Mouse (Mus musculus): ENCODE measurements at regions not wholly inside any gene's neighbourhood (a gene's known extent, or its start where the extent isn't known, plus 50 kb on each side); places are given as distances from the start of the nearest gene placed in this dataset.

DNA sequence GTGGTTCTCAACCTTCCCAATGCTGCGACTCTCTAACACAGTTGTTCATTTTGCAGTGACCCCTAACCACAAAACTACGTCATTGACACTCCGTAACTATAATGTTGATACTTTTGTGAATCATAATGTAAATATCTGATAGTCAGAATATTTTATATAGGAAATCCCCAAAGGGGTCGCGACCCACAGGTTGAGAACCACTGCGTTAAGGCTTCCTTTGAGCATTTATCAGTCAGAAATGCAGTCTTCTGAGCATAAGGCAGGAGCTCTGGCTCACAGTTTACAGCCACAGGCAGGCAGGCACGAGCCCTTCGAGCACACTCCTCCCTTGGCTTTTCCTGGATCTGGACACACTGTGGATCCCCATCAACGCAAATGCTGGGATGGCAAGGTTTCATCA, 57.0 kb downstream of the Nxnl2 start:
- no peak overlapping the region for H3K4me3 ChIP-seq (ENCODE audit: low read depth, low read length)
- H3K9me3 ChIP-seq (ENCODE audit: control insufficient read depth, low read length), result no peaks in the 10 kb centered on the region
- H3K4me1 ChIP-seq (ENCODE audit: control insufficient read depth, insufficient read depth, low read length), result peaks cover 15% of the 10 kb centered on the region
- H3K27me3 ChIP-seq (ENCODE audit: control insufficient read depth, insufficient read depth, low read length), result no peaks in the 10 kb centered on the region
- DNase-seq (ENCODE audit: low spot score, missing footprints) (no peak), ATAC-seq (ENCODE audit: low FRiP score) (no peak)
- no peaks in the 10 kb centered on the region for H3K36me3 ChIP-seq (ENCODE audit: control insufficient read depth, insufficient read depth, low read length)
- H3K27ac ChIP-seq (ENCODE audit: low read depth, low read length), result no peak overlapping the region
- H3K4me2 ChIP-seq, result no peak overlapping the region
- no peak overlapping the region for H3K9ac ChIP-seq (ENCODE audit: low read length)
- WGBS, result 86% methylated on average over 9 of the region's 9 CpGs

- WGBS, result 17% methylated on average over 30 of the region's 30 CpGs
- no peaks in the 10 kb centered on the region for H3K27me3 ChIP-seq (ENCODE audit: control insufficient read depth, insufficient read depth, low read length)
- no peaks in the 10 kb centered on the region for H3K36me3 ChIP-seq (ENCODE audit: control insufficient read depth, insufficient read depth, low read length)
- H3K9ac ChIP-seq (ENCODE audit: low read length), result peak overlapping the region; percentile 17
- no peaks in the 10 kb centered on the region for H3K9me3 ChIP-seq (ENCODE audit: control insufficient read depth, low read length)
- H3K4me3 ChIP-seq (ENCODE audit: low read depth, low read length), result no peak overlapping the region
- H3K4me1 ChIP-seq (ENCODE audit: control insufficient read depth, insufficient read depth, low read length), result peaks cover 15% of the 10 kb centered on the region
- peak overlapping the region; percentile 19; the same call in 1 of the 2 replicates for H3K4me2 ChIP-seq
- DNase-seq (ENCODE audit: low spot score, missing footprints), result peak; percentile 95
- ATAC-seq (ENCODE audit: low FRiP score), result peak; percentile 87
- H3K27ac ChIP-seq (ENCODE audit: low read depth, low read length), result peak overlapping the region; percentile 62
Measured at GRCm38 (mm10) chr13:51228862-51229770, 58.3 kb downstream of the Nxnl2 start.

DNA sequence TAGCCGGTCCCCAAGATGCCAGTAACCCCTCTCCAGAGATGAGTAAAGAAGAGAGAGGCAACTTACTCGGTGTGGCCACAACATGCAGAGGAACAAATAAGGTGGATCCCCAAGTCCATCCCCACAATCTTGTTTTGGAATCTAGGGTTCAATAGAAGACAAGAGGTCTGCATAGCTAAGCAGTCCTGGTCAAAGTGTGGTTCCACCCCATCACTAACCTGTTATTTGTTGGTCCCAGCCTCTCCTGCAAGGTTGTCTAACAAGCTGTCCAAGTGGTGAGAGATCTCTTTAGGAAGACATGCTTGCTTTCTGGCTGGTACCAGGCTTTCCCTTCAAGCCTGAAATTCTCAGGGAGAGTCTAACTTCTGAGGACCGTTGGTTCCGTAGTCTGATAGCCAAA, 59.0 kb downstream of the Nxnl2 start:
- ATAC-seq (ENCODE audit: low FRiP score) (no peak; the same call in 1 of the 2 replicates), DNase-seq (ENCODE audit: low spot score, missing footprints) (peak; percentile 90)
- Histone ChIP-seq H3K9me3 (ENCODE audit: control insufficient read depth, low read length) (no peaks in the 10 kb centered on the region), H3K4me1 (ENCODE audit: control insufficient read depth, insufficient read depth, low read length) (peaks cover 15% of the 10 kb centered on the region), H3K27ac (ENCODE audit: low read depth, low read length) (no peak overlapping the region), H3K36me3 (ENCODE audit: control insufficient read depth, insufficient read depth, low read length) (no peaks in the 10 kb centered on the region), H3K4me2 (no peak overlapping the region), H3K4me3 (ENCODE audit: low read depth, low read length) (no peak overlapping the region), H3K27me3 (ENCODE audit: control insufficient read depth, insufficient read depth, low read length) (no peaks in the 10 kb centered on the region), H3K9ac (ENCODE audit: low read length) (no peak overlapping the region)
- 80% methylated on average over 4 of the region's 4 CpGs for WGBS

GRCm38 (mm10) chr13:51231586-51231985, 60.8 kb downstream of the Nxnl2 start:
- ATAC-seq (ENCODE audit: low FRiP score), result no peak
- Histone ChIP-seq H3K9ac (ENCODE audit: low read length) (no peak overlapping the region), H3K4me1 (ENCODE audit: control insufficient read depth, insufficient read depth, low read length) (peaks cover 15% of the 10 kb centered on the region), H3K36me3 (ENCODE audit: control insufficient read depth, insufficient read depth, low read length) (no peaks in the 10 kb centered on the region), H3K27ac (ENCODE audit: low read depth, low read length) (no peak overlapping the region), H3K4me2 (no peak overlapping the region), H3K4me3 (ENCODE audit: low read depth, low read length) (no peak overlapping the region), H3K9me3 (ENCODE audit: control insufficient read depth, low read length) (no peaks in the 10 kb centered on the region), H3K27me3 (ENCODE audit: control insufficient read depth, insufficient read depth, low read length) (no peaks in the 10 kb centered on the region)
- 72% methylated on average over 4 of the region's 4 CpGs for WGBS
- DNase-seq (ENCODE audit: low spot score, missing footprints), result no peak

DNA sequence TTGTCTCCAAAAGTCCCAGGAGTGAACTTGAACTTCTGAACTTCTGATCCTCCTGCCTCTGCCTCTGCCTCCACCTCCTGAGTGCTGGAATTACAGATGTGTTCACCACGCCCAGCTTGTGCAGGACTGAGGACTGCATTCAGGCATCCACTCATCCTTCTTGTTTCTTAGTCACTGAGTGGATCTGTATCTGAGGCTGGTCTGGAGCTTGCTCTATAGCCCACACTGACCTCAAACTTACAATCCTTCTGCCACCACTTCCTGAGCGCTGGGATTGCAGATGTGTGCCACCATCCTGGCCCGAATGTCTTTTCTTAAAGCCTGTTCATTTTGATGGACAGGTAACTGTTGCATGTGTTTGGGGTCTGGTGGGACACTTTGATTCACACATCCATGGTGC, 76.6 kb downstream of the Nxnl2 start:
- no peaks in the 10 kb centered on the region for H3K27me3 ChIP-seq (ENCODE audit: control insufficient read depth, insufficient read depth, low read length)
- no peak overlapping the region for H3K27ac ChIP-seq (ENCODE audit: low read depth, low read length)
- ATAC-seq (ENCODE audit: low FRiP score) (no peak), DNase-seq (ENCODE audit: low spot score, missing footprints) (no peak)
- H3K4me2 ChIP-seq, result no peak overlapping the region
- no peaks in the 10 kb centered on the region for H3K9me3 ChIP-seq (ENCODE audit: control insufficient read depth, low read length)
- H3K9ac ChIP-seq (ENCODE audit: low read length), result no peak overlapping the region
- no peaks in the 10 kb centered on the region for H3K36me3 ChIP-seq (ENCODE audit: control insufficient read depth, insufficient read depth, low read length)
- H3K4me1 ChIP-seq (ENCODE audit: control insufficient read depth, insufficient read depth, low read length), result no peaks in the 10 kb centered on the region
- WGBS, result 89% methylated on average over 3 of the region's 3 CpGs
- no peak overlapping the region for H3K4me3 ChIP-seq (ENCODE audit: low read depth, low read length)

DNA sequence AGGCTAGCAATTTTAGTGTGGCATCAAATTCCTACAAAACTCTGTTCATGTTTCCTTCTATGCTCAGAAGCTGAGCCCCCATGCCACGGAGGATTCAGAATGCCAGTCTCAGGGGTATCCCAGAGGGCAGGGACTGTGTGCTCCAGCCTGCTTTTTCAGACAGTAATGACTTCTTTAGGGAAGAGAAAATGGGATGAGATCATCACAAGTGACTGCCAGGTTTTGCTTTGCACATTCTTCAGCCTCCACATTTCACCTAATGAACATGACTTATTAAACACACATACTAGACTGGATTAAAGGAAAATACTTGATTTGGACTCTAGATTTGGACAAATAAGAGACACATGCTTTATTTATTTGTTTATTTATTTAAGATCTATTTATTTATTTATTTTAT, 82.5 kb downstream of the Nxnl2 start:
- Histone ChIP-seq H3K4me3 (ENCODE audit: low read depth, low read length) (no peak overlapping the region), H3K27me3 (ENCODE audit: control insufficient read depth, insufficient read depth, low read length) (no peaks in the 10 kb centered on the region), H3K36me3 (ENCODE audit: control insufficient read depth, insufficient read depth, low read length) (no peaks in the 10 kb centered on the region), H3K9me3 (ENCODE audit: control insufficient read depth, low read length) (no peaks in the 10 kb centered on the region), H3K4me1 (ENCODE audit: control insufficient read depth, insufficient read depth, low read length) (no peaks in the 10 kb centered on the region), H3K4me2 (no peak overlapping the region), H3K9ac (ENCODE audit: low read length) (no peak overlapping the region), H3K27ac (ENCODE audit: low read depth, low read length) (no peak overlapping the region)
- 89% methylated on average over 1 of the region's 1 CpGs for WGBS
- no peak for DNase-seq (ENCODE audit: low spot score, missing footprints)
- ATAC-seq (ENCODE audit: low FRiP score), result no peak

DNA sequence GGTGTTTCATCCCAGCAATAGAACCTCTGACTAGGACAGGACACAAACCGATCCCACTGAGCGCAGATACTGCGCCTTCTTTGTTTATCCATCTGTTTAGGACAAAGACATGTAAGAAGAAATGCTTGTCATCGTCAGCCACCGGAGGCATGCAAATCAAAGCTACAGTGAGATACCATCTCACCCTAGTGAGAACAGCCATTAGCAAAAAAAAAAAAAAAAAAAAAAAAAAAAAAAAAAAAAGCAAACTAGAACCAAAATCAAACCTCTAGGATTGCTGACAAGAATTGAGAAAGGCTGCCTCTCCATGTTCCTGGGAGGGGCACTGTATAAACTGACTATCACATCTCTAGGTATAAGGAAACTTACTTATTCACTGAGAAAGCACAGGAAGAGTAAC, 84.9 kb downstream of the Nxnl2 start:
- no peaks in the 10 kb centered on the region for H3K9me3 ChIP-seq (ENCODE audit: control insufficient read depth, low read length)
- H3K4me1 ChIP-seq (ENCODE audit: control insufficient read depth, insufficient read depth, low read length), result no peaks in the 10 kb centered on the region; the same call in 1 of the 2 replicates
- no peaks in the 10 kb centered on the region for H3K27me3 ChIP-seq (ENCODE audit: control insufficient read depth, insufficient read depth, low read length)
- ATAC-seq (ENCODE audit: low FRiP score) (no peak), DNase-seq (ENCODE audit: low spot score, missing footprints) (no peak)
- 97% methylated on average over 5 of the region's 5 CpGs for WGBS
- no peak overlapping the region for H3K4me2 ChIP-seq
- H3K4me3 ChIP-seq (ENCODE audit: low read depth, low read length), result no peak overlapping the region
- H3K27ac ChIP-seq (ENCODE audit: low read depth, low read length), result no peak overlapping the region
- no peak overlapping the region for H3K9ac ChIP-seq (ENCODE audit: low read length)
- no peaks in the 10 kb centered on the region for H3K36me3 ChIP-seq (ENCODE audit: control insufficient read depth, insufficient read depth, low read length)

- ATAC-seq (ENCODE audit: low FRiP score), result peak; percentile 27; the same call in 1 of the 2 replicates
- H3K27ac ChIP-seq (ENCODE audit: low read depth, low read length), result no peak overlapping the region
- 57% methylated on average over 13 of the region's 13 CpGs for WGBS
Measured at GRCm38 (mm10) chr13:51258752-51259721, 88.2 kb downstream of the Nxnl2 start.

More at GRCm38 (mm10) chr13:51258752-51259721, 88.2 kb downstream of the Nxnl2 start:
- DNase-seq (ENCODE audit: low spot score, missing footprints), result peak; percentile 87
- Histone ChIP-seq H3K27me3 (ENCODE audit: control insufficient read depth, insufficient read depth, low read length) (no peaks in the 10 kb centered on the region), H3K9ac (ENCODE audit: low read length) (no peak overlapping the region), H3K4me2 (no peak overlapping the region; the same call in 1 of the 2 replicates), H3K9me3 (ENCODE audit: control insufficient read depth, low read length) (no peaks in the 10 kb centered on the region), H3K36me3 (ENCODE audit: control insufficient read depth, insufficient read depth, low read length) (no peaks in the 10 kb centered on the region), H3K4me3 (ENCODE audit: low read depth, low read length) (no peak overlapping the region), H3K4me1 (ENCODE audit: control insufficient read depth, insufficient read depth, low read length) (no peaks in the 10 kb centered on the region; the same call in 1 of the 2 replicates)
